Mouse (Mus musculus) midbrain, embryonic 14.5 days (tissue): ENCODE results near the gene Apopt1. TPM values are rescaled to one million over a fixed set of nuclear protein-coding genes. Genes with fewer than 3 reads are reported as not detected.

Experiments
- ATAC-seq: fragments of 200-750 bp; cut with Nextera tagmentation; 2 replicates; pipeline ENCODE4 v1.8.0; 2017; ENCODE audit warnings: moderate number of reproducible peaks, moderate library complexity; ENCODE audit not compliant: low FRiP score, low TSS enrichment
- DNase-seq: peaks from one replicate; pipeline ENCODE4 v3.0.0-alpha.2; 2015
- H3K27ac ChIP-seq: fragments of 300-500 bp; sonication (generic); replicated peaks from 2 replicates; pipeline ENCODE4 v1.5.1; 2014; ENCODE audit warnings: mild to moderate bottlenecking, low read depth, low read length, moderate library complexity
- H3K27me3 ChIP-seq: fragments of 300-500 bp; sonication (generic); 2 replicates; pipeline ENCODE4 v1.6.1; 2014; ENCODE audit warnings: low read length, control low read depth, mixed read lengths; ENCODE audit not compliant: control insufficient read depth, insufficient read depth
- H3K36me3 ChIP-seq: fragments of 300-500 bp; sonication (generic); 2 replicates; pipeline ENCODE4 v1.6.1; 2014; ENCODE audit warnings: low read length, control low read depth; ENCODE audit not compliant: control insufficient read depth, insufficient read depth
- H3K4me1 ChIP-seq: fragments of 300-500 bp; sonication (generic); 2 replicates; pipeline ENCODE4 v1.6.1; 2014; ENCODE audit warnings: mild to moderate bottlenecking, antibody characterized with exemption, low read length, control low read depth; ENCODE audit not compliant: control insufficient read depth, insufficient read depth
- H3K4me2 ChIP-seq: fragments of 300-500 bp; sonication (generic); 2 replicates; pipeline ENCODE4 v1.6.1; 2014; ENCODE audit warnings: mild to moderate bottlenecking, low read length, moderate library complexity
- H3K4me3 ChIP-seq: fragments of 300-500 bp; sonication (generic); replicated peaks from 2 replicates; pipeline ENCODE4 v1.5.1; 2014; ENCODE audit warnings: low read depth, low read length
- H3K9ac ChIP-seq: fragments of 300-500 bp; sonication (generic); replicated peaks from 2 replicates; pipeline ENCODE4 v1.6.1; 2014; ENCODE audit warnings: mild to moderate bottlenecking, low read length, moderate library complexity
- H3K9me3 ChIP-seq: fragments of 300-500 bp; sonication (generic); 2 replicates; pipeline ENCODE4 v1.6.1; 2016; ENCODE audit warnings: low read length, control low read depth, mixed read lengths; ENCODE audit not compliant: control insufficient read depth
- WGBS: fragments of 180-500 bp; shearing (Covaris S2); extraction: QIAGEN DNeasy Blood & Tissue Kit; methylation state at CpG from one replicate; pipeline ENCODE4 v1.1.7; 2014; 5-methylcytosine and 5-hydroxymethylcytosine counted together
- polyA plus RNA-seq: library from polyadenylated mRNA; unstranded; fragments of >200 nt; fragmentation: Nextera tagmentation; extraction: Ambion mirVana; gene quantifications from 2 replicates; pipeline ENCODE4 v1.2.1, GENCODE M21; 2014

Gene Apopt1
- polyA plus RNA-seq, 1 experiment from 2014 or later, result 57.6 TPM

GRCm38 (mm10) chr12:111791474-111792104 lies 78.5 kb downstream of the Apopt1 start:
- 83% methylated on average over 13 of the region's 13 CpGs for WGBS
- Histone ChIP-seq H3K9me3 (no peaks in the 10 kb centered on the region), H3K4me1 (no peaks in the 10 kb centered on the region), H3K4me3 (no peak overlapping the region), H3K36me3 (peaks cover 98% of the 10 kb centered on the region), H3K27me3 (no peaks in the 10 kb centered on the region), H3K27ac (0 out of 2 replicates have a peak overlapping the region, but pooled peaks have one; percentile 20), H3K4me2 (no peak overlapping the region), H3K9ac (no peak overlapping the region)
- DNase-seq (no peak), ATAC-seq (no peak)

GRCm38 (mm10) chr12:111794102-111794501 lies 81.0 kb downstream of the Apopt1 start:
- WGBS, result 81% methylated on average over 22 of the region's 22 CpGs
- Histone ChIP-seq H3K9me3 (no peaks in the 10 kb centered on the region), H3K4me1 (no peaks in the 10 kb centered on the region), H3K27ac (no peak overlapping the region), H3K9ac (no peak overlapping the region), H3K36me3 (peaks cover 96% of the 10 kb centered on the region), H3K4me3 (no peak overlapping the region), H3K4me2 (no peak overlapping the region), H3K27me3 (no peaks in the 10 kb centered on the region)
- ATAC-seq (no peak), DNase-seq (no peak)

GRCm38 (mm10) chr12:111794526-111795179 lies 81.6 kb downstream of the Apopt1 start:
- Histone ChIP-seq H3K9ac (no peak overlapping the region), H3K27me3 (no peaks in the 10 kb centered on the region), H3K4me1 (no peaks in the 10 kb centered on the region), H3K4me3 (no peak overlapping the region), H3K36me3 (peaks cover 95% of the 10 kb centered on the region), H3K9me3 (no peaks in the 10 kb centered on the region), H3K4me2 (no peak overlapping the region), H3K27ac (no peak overlapping the region)
- 96% methylated on average over 18 of the region's 18 CpGs for WGBS
- ATAC-seq (no peak), DNase-seq (no peak)

DNA sequence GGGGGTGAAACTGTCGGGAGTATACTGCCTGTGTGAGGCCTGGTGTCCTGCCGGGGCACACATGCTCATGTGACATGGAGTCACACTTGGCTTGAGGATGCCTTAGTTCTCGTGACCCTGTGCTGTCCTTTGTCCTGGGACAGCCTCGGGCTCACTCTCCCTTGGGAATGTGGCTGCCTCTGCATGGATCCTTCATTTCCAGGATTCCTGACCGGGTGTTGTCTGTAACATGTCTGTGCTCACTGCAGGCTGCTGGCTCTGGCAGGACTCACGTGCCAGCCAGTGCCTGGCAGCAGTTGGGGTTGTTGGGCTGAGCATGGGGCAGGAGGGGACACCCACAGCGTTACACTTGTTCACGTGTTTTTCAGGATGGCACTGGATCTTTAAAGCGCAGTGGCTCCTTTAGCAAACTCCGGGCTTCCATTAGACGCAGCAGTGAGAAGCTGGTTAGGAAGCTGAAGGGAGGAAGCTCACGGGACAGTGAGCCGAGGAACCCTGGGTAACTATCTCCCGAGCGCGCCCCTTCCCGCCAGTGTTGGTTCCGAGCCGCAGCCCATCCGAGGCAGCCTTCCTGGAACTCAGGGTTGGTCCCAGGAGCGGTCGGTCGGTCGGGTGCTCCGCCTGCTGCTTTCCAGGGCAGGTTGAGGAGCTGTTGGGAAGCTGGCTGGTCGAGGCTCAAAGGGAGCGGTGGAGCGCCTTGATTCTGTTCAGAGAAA lies 82.3 kb downstream of the Apopt1 start:
- WGBS, result 93% methylated on average over 28 of the region's 28 CpGs

GRCm38 (mm10) chr12:111797251-111797650 lies 84.2 kb downstream of the Apopt1 start:
- no peak overlapping the region for H3K4me3 ChIP-seq
- DNase-seq (no peak), ATAC-seq (no peak)
- H3K27me3 ChIP-seq, result no peaks in the 10 kb centered on the region
- peaks cover 90% of the 10 kb centered on the region for H3K36me3 ChIP-seq
- no peaks in the 10 kb centered on the region for H3K9me3 ChIP-seq
- H3K9ac ChIP-seq, result no peak overlapping the region
- no peak overlapping the region for H3K4me2 ChIP-seq
- no peak overlapping the region for H3K27ac ChIP-seq
- 83% methylated on average over 8 of the region's 8 CpGs for WGBS
- no peaks in the 10 kb centered on the region for H3K4me1 ChIP-seq

More for the DNA sequence above, 82.3 kb downstream of the Apopt1 start:
- H3K27me3 ChIP-seq, result no peaks in the 10 kb centered on the region
- H3K4me2 ChIP-seq, result no peak overlapping the region
- H3K36me3 ChIP-seq, result peaks cover 93% of the 10 kb centered on the region
- no peak for ATAC-seq
- DNase-seq, result no peak
- H3K4me1 ChIP-seq, result no peaks in the 10 kb centered on the region
- no peak overlapping the region for H3K27ac ChIP-seq
- H3K9me3 ChIP-seq, result no peaks in the 10 kb centered on the region
- no peak overlapping the region for H3K4me3 ChIP-seq
- no peak overlapping the region for H3K9ac ChIP-seq

- no peak overlapping the region for H3K9ac ChIP-seq
- no peaks in the 10 kb centered on the region for H3K4me1 ChIP-seq
- no peak overlapping the region for H3K27ac ChIP-seq
- no peak for ATAC-seq
- 96% methylated on average over 13 of the region's 13 CpGs for WGBS
- H3K27me3 ChIP-seq, result no peaks in the 10 kb centered on the region
- H3K4me2 ChIP-seq, result no peak overlapping the region
- no peak for DNase-seq
- H3K9me3 ChIP-seq, result no peaks in the 10 kb centered on the region
- H3K36me3 ChIP-seq, result peaks cover 90% of the 10 kb centered on the region
- H3K4me3 ChIP-seq, result no peak overlapping the region
These were observed 85.4 kb downstream of the Apopt1 start for GRCm38 (mm10) chr12:111798493-111798892.

GRCm38 (mm10) chr12:111800459-111801183 lies 87.6 kb downstream of the Apopt1 start:
- H3K4me3 ChIP-seq, result no peak overlapping the region
- DNase-seq (no peak), ATAC-seq (no peak)
- WGBS, result 81% methylated on average over 10 of the region's 10 CpGs
- peaks cover 87% of the 10 kb centered on the region for H3K36me3 ChIP-seq
- H3K4me2 ChIP-seq, result no peak overlapping the region
- H3K9ac ChIP-seq, result no peak overlapping the region
- H3K4me1 ChIP-seq, result no peaks in the 10 kb centered on the region
- H3K27ac ChIP-seq, result no peak overlapping the region
- no peaks in the 10 kb centered on the region for H3K27me3 ChIP-seq
- H3K9me3 ChIP-seq, result no peaks in the 10 kb centered on the region

DNA sequence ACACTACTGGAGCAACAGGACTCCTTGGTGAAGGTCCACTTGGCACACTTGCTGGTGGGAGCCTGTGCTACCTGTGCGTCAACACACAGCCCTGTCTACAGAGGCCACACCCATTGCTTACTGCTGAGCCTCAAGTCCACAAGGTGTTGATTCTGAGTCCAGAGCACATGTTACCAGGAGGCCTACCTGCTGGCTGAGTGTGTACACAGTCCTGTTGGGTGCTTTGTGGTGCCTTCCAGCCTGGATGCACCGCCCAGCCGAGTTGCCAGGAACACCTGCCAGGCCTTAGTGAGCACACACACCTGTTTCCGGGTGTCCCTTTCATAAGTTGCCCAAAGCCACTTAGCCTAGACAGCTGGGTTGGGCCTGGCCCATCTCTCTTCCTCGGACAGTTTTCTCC lies 90.5 kb downstream of the Apopt1 start:
- Histone ChIP-seq H3K27ac (no peak overlapping the region), H3K4me1 (no peaks in the 10 kb centered on the region), H3K36me3 (peaks cover 78% of the 10 kb centered on the region), H3K4me2 (no peak overlapping the region), H3K9ac (no peak overlapping the region), H3K27me3 (no peaks in the 10 kb centered on the region), H3K9me3 (no peaks in the 10 kb centered on the region), H3K4me3 (no peak overlapping the region)
- DNase-seq (no peak), ATAC-seq (no peak)
- WGBS, result 94% methylated on average over 5 of the region's 5 CpGs
